Mouse (Mus musculus): ENCODE results near the gene Chp1. TPM values are rescaled to one million over a fixed set of nuclear protein-coding genes. Genes with fewer than 3 reads are reported as not detected.

Chp1 gene
- polyA plus RNA-seq, 1 experiment from 2014 or later: 73.2 TPM

- Histone ChIP-seq H3K36me3 (ENCODE audit: control insufficient read depth, insufficient read depth) (no peaks in the 10 kb centered on the region), H3K4me2 (replicated peaks; ENCODE audit: low read depth) (no peak overlapping the region), H3K9me3 (ENCODE audit: control insufficient read depth) (no peaks in the 10 kb centered on the region), H3K27ac (ENCODE audit: low read depth, low read length) (no peak overlapping the region), H3K27me3 (replicated peaks; ENCODE audit: control insufficient read depth, insufficient read depth, low read length) (no peaks in the 10 kb centered on the region), H3K9ac (ENCODE audit: low read depth, low read length) (no peak overlapping the region), H3K4me1 (replicated peaks; ENCODE audit: control insufficient read depth, insufficient read depth, low read length) (no peaks in the 10 kb centered on the region), H3K4me3 (ENCODE audit: low read depth, low read length) (no peak overlapping the region)
- TF ChIP-seq CTCF (IDR thresholded peaks at IDR 0.05; ENCODE audit: low read depth): peak; percentile 62
- ATAC-seq: no peak
- WGBS: 77% methylated on average over 3 of the region's 3 CpGs
Observed at GRCm38 (mm10) chr2:119512292-119512691, 35.2 kb upstream of the Chp1 start.

- ATAC-seq: no peak
- Histone ChIP-seq H3K27me3 (replicated peaks; ENCODE audit: control insufficient read depth, insufficient read depth, low read length) (no peaks in the 10 kb centered on the region), H3K4me1 (replicated peaks; ENCODE audit: control insufficient read depth, insufficient read depth, low read length) (no peaks in the 10 kb centered on the region), H3K27ac (ENCODE audit: low read depth, low read length) (no peak overlapping the region), H3K9ac (ENCODE audit: low read depth, low read length) (no peak overlapping the region), H3K36me3 (ENCODE audit: control insufficient read depth, insufficient read depth) (no peaks in the 10 kb centered on the region), H3K9me3 (ENCODE audit: control insufficient read depth) (no peaks in the 10 kb centered on the region), H3K4me3 (ENCODE audit: low read depth, low read length) (no peak overlapping the region), H3K4me2 (replicated peaks; ENCODE audit: low read depth) (no peak overlapping the region)
- no peak for TF ChIP-seq CTCF (IDR thresholded peaks at IDR 0.05; ENCODE audit: low read depth)
- WGBS: 72% methylated on average over 3 of the region's 3 CpGs
Observed at GRCm38 (mm10) chr2:119514026-119514522, 33.4 kb upstream of the Chp1 start.

- Histone ChIP-seq H3K9ac (ENCODE audit: low read depth, low read length) (no peak overlapping the region), H3K27ac (ENCODE audit: low read depth, low read length) (no peak overlapping the region), H3K4me3 (ENCODE audit: low read depth, low read length) (no peak overlapping the region), H3K4me1 (replicated peaks; ENCODE audit: control insufficient read depth, insufficient read depth, low read length) (no peaks in the 10 kb centered on the region), H3K4me2 (replicated peaks; ENCODE audit: low read depth) (no peak overlapping the region), H3K27me3 (replicated peaks; ENCODE audit: control insufficient read depth, insufficient read depth, low read length) (no peaks in the 10 kb centered on the region), H3K9me3 (ENCODE audit: control insufficient read depth) (no peaks in the 10 kb centered on the region), H3K36me3 (ENCODE audit: control insufficient read depth, insufficient read depth) (no peaks in the 10 kb centered on the region)
- no peak for TF ChIP-seq CTCF (IDR thresholded peaks at IDR 0.05; ENCODE audit: low read depth)
- no peak for ATAC-seq
- WGBS: 63% methylated on average over 5 of the region's 5 CpGs
Observed at GRCm38 (mm10) chr2:119516811-119517210, 30.7 kb upstream of the Chp1 start.

- Histone ChIP-seq H3K36me3 (ENCODE audit: control insufficient read depth, insufficient read depth) (no peaks in the 10 kb centered on the region), H3K4me2 (replicated peaks; ENCODE audit: low read depth) (no peak overlapping the region), H3K27me3 (replicated peaks; ENCODE audit: control insufficient read depth, insufficient read depth, low read length) (no peaks in the 10 kb centered on the region), H3K27ac (ENCODE audit: low read depth, low read length) (no peak overlapping the region), H3K9me3 (ENCODE audit: control insufficient read depth) (no peaks in the 10 kb centered on the region), H3K4me1 (replicated peaks; ENCODE audit: control insufficient read depth, insufficient read depth, low read length) (no peaks in the 10 kb centered on the region), H3K9ac (ENCODE audit: low read depth, low read length) (no peak overlapping the region), H3K4me3 (ENCODE audit: low read depth, low read length) (no peak overlapping the region)
- TF ChIP-seq CTCF (IDR thresholded peaks at IDR 0.05; ENCODE audit: low read depth): peak; percentile 57
- 61% methylated on average over 7 of the region's 7 CpGs for WGBS
- no peak for ATAC-seq
Observed at GRCm38 (mm10) chr2:119520550-119520949, 26.9 kb upstream of the Chp1 start.

GRCm38 (mm10) chr2:119523836-119524235, 23.7 kb upstream of the Chp1 start:
- 75% methylated on average over 4 of the region's 4 CpGs for WGBS
- Histone ChIP-seq H3K4me3 (ENCODE audit: low read depth, low read length) (no peak overlapping the region), H3K9me3 (ENCODE audit: control insufficient read depth) (no peaks in the 10 kb centered on the region), H3K36me3 (ENCODE audit: control insufficient read depth, insufficient read depth) (no peaks in the 10 kb centered on the region), H3K27me3 (replicated peaks; ENCODE audit: control insufficient read depth, insufficient read depth, low read length) (no peaks in the 10 kb centered on the region), H3K4me1 (replicated peaks; ENCODE audit: control insufficient read depth, insufficient read depth, low read length) (no peaks in the 10 kb centered on the region), H3K9ac (ENCODE audit: low read depth, low read length) (no peak overlapping the region), H3K4me2 (replicated peaks; ENCODE audit: low read depth) (no peak overlapping the region), H3K27ac (ENCODE audit: low read depth, low read length) (no peak overlapping the region)
- no peak for TF ChIP-seq CTCF (IDR thresholded peaks at IDR 0.05; ENCODE audit: low read depth)
- ATAC-seq: no peak

GRCm38 (mm10) chr2:119525422-119525821, 22.1 kb upstream of the Chp1 start:
- 24% methylated on average over 4 of the region's 4 CpGs for WGBS
- Histone ChIP-seq H3K4me2 (replicated peaks; ENCODE audit: low read depth) (no peak overlapping the region), H3K4me1 (replicated peaks; ENCODE audit: control insufficient read depth, insufficient read depth, low read length) (no peaks in the 10 kb centered on the region), H3K27ac (ENCODE audit: low read depth, low read length) (peak overlapping the region; percentile 79), H3K4me3 (ENCODE audit: low read depth, low read length) (no peak overlapping the region), H3K27me3 (replicated peaks; ENCODE audit: control insufficient read depth, insufficient read depth, low read length) (no peaks in the 10 kb centered on the region), H3K9me3 (ENCODE audit: control insufficient read depth) (no peaks in the 10 kb centered on the region), H3K9ac (ENCODE audit: low read depth, low read length) (no peak overlapping the region), H3K36me3 (ENCODE audit: control insufficient read depth, insufficient read depth) (no peaks in the 10 kb centered on the region)
- TF ChIP-seq CTCF (IDR thresholded peaks at IDR 0.05; ENCODE audit: low read depth): peak; percentile 13; the same call in 1 of the 2 replicates
- ATAC-seq: peak; percentile 93

GRCm38 (mm10) chr2:119538802-119539201, 8.7 kb upstream of the Chp1 start:
- Histone ChIP-seq H3K4me3 (ENCODE audit: low read depth, low read length) (no peak overlapping the region), H3K4me2 (replicated peaks; ENCODE audit: low read depth) (no peak overlapping the region), H3K9ac (ENCODE audit: low read depth, low read length) (no peak overlapping the region), H3K4me1 (replicated peaks; ENCODE audit: control insufficient read depth, insufficient read depth, low read length) (no peaks in the 10 kb centered on the region), H3K27ac (ENCODE audit: low read depth, low read length) (no peak overlapping the region), H3K36me3 (ENCODE audit: control insufficient read depth, insufficient read depth) (no peaks in the 10 kb centered on the region), H3K27me3 (replicated peaks; ENCODE audit: control insufficient read depth, insufficient read depth, low read length) (no peaks in the 10 kb centered on the region), H3K9me3 (ENCODE audit: control insufficient read depth) (no peaks in the 10 kb centered on the region)
- TF ChIP-seq CTCF (IDR thresholded peaks at IDR 0.05; ENCODE audit: low read depth): no peak
- WGBS: 76% methylated on average over 9 of the region's 9 CpGs
- no peak for ATAC-seq
